Mouse (Mus musculus): ENCODE measurements around the gene Atp6v0a1.

DNA sequence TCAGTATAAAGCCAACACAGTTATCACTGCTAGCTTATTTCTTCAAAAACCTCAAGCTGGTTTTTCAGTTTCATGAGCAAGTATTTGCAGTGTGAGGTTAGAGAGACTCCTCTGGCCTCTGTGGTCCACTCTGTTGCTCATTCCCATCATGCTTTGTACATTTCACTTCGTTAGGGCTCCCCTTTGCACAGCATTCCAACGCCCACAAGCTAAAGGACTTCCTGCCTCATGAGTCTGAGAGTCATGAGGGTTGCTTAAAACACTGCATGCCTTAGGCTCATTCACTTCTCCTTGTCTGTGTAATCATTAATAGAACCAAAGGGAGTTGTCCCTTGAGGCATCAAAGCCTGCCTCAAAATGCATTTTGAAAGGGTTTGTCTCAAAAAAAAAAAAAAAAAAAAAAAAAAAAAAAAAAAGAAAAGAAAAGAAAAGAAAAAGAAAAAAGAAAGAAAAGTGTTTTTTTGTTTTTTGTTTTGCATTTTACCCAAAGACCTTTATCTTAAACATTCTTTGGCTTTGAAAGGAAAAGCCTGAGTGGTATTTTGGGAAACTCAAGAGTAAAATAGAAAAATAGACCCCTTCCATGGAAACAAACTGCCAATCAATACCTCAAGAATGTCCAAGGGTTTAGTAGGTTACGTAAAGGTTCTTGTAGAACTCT, 6.1 kb upstream of the Atp6v0a1 start:
- TF ChIP-seq CTCF (conservative IDR thresholded peaks at IDR 0.05; ENCODE audit: low read length) (no peak), NANOG (IDR thresholded peaks at IDR 0.05; ENCODE audit: borderline replicate concordance, low read length) (no peak), POU5F1 (IDR thresholded peaks at IDR 0.05; ENCODE audit: borderline replicate concordance, low read length) (no peak)

All from E14TG2a.4 (cell line).